Mouse (Mus musculus) left cerebral cortex, adult 11 months (tissue): ENCODE measurements around the gene Olfr1500.
"Not testable (repeated sequence)": the region's sequence is repeated elsewhere in the genome, so short reads cannot be mapped to it uniquely, and the experiment has no call there.

ENCODE experiments used
- DNase-seq: peaks from one replicate; pipeline ENCODE4 v3.0.0; 2022; ENCODE audit warnings: low spot score

The Olfr1500 gene

DNA sequence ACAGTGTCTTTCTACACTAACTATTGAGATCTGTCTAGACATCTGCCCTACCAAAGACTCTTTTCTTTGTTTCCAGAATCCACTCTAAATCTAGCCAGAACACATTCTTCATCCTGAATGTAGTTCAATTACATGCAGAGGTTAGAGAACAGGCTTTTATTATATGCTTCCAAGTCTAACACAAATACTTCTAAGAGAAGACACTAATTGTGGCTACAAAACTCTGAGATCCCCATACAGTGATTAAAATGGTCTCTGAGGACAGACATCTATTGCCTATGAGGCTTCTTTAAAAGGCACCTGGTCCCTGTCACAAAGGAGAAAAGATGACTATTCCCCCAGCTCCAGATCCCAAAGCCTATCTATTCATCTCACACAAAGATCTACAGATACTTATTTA, at the start of gene Olfr1500:
TSS of gene Olfr1500 (minus strand) at position 101 of the 400 bp plus-strand sequence.
- DNase-seq: no peak

DNA sequence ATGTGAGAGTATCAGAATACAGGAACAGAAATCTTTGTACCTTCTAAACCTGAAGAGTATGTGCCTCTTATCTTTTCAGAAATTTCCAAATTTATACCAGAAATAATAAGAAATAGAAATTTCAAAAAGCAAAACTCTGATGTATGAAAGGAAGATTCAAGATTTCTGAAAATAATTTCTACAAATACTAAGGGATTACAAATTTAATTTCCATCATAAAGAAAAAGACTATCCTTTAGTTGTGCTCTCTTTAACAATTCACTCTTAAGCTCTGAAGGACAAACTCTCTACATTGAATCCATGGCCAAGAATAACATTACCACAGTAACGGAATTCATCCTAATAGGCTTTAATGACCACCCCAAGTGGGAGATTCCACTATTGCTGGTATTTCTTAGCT, 31.2 kb upstream of the Olfr1500 start, which contains the start of gene Olfr1502:
TSS of gene Olfr1502 (plus strand) at position 301 of the 400 bp plus-strand sequence.
- DNase-seq: no peak

DNA sequence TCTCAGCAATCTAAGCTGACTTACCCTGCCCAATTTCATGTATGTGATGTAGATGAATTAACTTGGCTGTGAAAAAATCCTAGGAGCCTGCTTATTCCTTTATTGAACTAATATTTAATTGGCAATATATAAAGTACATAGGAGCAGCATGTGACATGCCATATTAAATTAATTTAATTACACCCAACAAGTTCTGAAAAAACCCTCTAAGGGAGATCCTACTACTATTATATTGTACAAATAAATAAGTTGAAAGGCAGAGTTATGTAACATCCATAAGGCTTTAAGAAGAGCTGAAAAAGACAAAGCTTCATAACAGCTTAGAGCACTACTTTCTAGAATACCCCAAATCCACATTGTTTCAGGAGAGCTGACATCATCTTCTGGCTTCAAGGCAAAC, 20.3 kb upstream of the Olfr1500 start, which contains the start of gene Olfr1501:
TSS of gene Olfr1501 (minus strand) at position 101 of the 400 bp plus-strand sequence.
- not testable (repeated sequence) for DNase-seq

DNA sequence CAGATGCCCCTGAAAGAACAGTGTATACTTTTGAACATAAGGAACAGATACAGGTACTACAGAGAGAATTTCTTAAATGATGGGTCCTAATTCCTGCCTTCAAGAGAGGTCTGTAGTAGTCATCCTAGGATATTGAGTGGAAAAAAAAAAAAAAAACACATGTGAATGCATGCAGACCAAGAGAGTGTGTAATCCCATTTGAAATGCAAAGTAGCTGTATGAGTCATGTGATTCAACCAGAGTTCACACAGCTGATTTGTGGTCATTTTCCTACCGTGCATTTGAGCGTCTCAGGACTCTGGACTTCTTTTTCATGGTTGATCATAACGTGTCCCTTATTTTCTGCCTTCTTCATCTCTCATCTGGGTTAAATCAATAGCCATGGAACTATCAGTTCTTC, 1.8 kb downstream of the Olfr1500 start:
- DNase-seq: no peak

DNA sequence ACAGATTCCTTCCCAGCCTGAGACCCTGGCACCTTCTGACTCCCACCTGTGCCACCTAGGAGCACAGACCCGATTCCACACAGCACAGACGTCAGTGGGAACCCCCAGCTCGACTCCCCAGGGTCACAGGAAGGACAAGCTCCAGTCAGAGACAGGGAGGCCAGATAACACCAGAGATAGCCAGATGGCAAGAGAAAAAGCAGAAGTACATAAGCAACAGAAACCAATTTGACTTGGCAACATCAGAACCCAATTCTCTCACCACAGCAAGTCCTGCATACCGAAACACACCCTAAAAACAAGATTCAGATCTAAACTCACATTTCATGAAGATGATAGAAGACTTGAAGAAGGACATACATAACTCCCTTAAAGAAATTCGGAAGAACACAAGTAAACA, 9.4 kb downstream of the Olfr1500 start:
- DNase-seq: no peak

DNA sequence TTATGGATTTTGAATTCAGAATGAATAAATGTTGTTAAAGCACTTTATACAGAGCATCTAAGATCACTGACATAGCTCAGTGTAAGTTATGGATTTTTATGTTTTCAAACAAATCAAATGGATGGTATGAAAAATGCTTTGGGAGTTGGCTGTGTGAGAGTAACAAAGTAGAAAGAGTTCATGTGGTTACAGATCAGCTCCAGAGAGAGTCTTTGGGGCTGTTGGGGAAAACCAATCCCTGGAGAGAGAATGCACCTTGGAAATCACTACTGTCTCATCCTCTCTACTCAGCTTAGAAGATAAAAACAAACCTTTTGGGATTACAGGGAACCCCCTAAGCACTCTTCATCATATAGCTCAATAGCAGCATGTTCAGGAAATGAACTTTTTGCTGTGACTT, 10.9 kb downstream of the Olfr1500 start, which contains the start of gene Olfr1499:
TSS of gene Olfr1499 (minus strand) at position 101 of the 400 bp plus-strand sequence.
- DNase-seq: no peak

DNA sequence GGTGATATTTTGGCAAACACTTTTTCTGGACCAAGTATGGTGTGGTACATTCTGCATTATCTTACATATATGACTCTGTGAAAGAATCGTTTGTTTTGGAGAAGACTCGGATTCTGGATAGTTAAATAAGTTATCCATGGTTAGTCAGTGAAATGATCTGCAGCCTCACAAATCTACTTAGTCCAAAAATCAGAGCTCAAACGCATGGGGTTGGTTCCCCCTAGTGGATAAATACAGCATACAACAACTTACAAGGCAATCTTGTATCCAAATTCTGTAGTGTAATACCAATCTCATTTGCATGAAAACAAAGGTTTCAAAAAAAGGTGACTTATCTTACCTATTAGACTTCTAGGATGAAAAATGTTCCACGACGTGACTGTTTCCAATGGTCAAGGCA, 11.5 kb downstream of the Olfr1500 start:
- no peak for DNase-seq

DNA sequence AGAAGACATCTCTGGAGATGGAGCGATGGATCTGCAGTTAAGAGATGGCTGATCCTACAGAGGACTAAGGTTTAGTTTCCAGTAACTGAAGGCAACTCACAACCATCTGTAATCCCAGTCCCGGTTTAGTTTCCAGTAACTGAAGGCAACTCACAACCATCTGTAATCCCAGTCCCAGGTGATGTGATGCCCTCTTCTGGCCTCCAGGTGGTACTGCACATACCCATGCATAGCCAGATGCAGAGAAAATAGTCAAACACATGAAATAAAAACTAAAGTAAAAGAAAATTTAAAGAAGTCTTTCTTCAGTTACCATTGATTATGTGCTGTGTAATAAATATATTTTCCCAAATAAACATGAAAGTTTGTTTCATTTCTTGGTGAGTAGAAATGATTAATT, 17.5 kb downstream of the Olfr1500 start:
- no peak for DNase-seq

DNA sequence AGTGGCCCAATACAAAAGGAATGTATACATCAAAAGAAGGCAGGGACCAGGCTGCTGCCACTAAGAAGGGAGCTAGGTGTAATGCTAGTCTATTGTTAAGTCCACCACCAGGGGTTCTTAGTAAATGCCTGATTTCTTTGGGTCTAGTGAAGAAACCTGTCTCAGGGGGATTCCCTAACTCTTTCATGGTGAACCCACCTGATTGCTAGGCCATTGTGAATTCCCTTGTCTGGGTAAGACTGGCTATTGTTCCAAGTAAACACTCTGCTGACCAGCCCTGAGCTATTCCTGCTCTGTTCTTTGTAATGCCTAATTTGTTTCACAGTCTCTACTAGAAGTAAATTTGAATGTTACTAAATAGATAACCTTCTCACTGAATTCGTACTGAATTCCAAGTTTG, 24.8 kb downstream of the Olfr1500 start:
- not testable (repeated sequence) for DNase-seq

DNA sequence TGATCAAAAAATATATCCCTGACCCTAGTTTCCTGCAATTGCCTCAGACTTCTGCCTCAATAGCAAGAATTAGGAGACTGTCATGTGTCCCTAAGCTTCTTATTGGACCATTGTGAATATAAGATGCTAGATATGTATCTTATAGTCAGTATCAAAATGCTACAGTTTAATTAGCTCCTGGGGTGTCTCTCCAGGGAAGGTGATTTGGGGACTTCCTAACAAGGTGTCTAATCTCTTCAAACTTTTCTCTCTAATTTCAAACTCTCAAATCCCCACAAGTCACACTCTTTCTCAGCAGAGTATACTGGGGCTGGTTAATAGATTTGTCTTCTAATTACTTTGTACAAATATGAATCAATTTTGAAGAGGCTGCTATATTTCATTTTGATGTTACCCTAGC, 32.2 kb downstream of the Olfr1500 start, which contains the start of gene Olfr1497:
TSS of gene Olfr1497 (minus strand) at position 101 of the 400 bp plus-strand sequence.
- no peak for DNase-seq

DNA sequence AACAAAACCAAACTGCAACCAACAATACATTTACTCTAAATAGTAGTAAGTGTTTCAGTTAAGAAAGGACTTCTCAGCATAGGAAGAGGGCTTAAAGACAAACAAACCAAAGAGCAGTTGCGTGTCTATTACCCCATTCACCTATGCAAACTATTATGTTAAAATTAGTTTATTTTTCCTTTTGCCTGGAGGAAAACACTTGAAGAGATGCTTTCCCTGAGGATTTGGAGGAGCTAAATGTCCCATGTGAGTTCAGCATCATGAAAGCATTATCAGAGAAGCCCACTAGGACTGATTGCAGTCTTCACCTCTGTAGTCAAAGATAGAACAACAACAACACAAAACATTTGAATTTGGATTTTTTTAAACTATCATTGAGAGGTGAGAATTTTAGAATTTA, 52.7 kb downstream of the Olfr1500 start, which contains the start of gene Olfr1496:
TSS of gene Olfr1496 (plus strand) at position 301 of the 400 bp plus-strand sequence.
- DNase-seq: no peak
